Comparison of ENCODE assay signal across 18 mouse cellular contexts in genomic region chr16:66882597-66882996, GRCm38 (mm10).
DNase-seq lines count a peak whose midpoint lies in the region; ATAC-seq and TF ChIP-seq lines count a peak whose summit lies in the region.
"Had no signal": no experiment of that assay in that cellular context is flagged by ENCODE, and none has a peak within 500 bp of the region (broad histone marks: within the 10 kb centered on the region; RNA-seq: fewer than 3 reads in every experiment).

No protein-coding gene starts in this region.

- H3K9ac ChIP-seq in embryonic facial prominence, embryonic 11.5 days (replicated peaks; ENCODE audit: low read length), result no peak overlapping the region
- H3K9ac ChIP-seq in limb, embryonic 14.5 days (ENCODE audit: low read depth, low read length, severe bottlenecking), result no peak overlapping the region

- DNase-seq in embryonic facial prominence, embryonic 11.5 days (ENCODE audit: low spot score), result peak; percentile 47
- DNase-seq in embryonic facial prominence, embryonic 10.5 days (ENCODE audit: low spot score), result no peak
- DNase-seq in limb, embryonic 14.5 days (ENCODE audit: low spot score), result peak; percentile 7
- DNase-seq in limb, embryonic 10.5 days (ENCODE audit: low spot score), result no peak
- peak; percentile 13 for DNase-seq in Muller cell, postnatal 12 days (ENCODE audit: inconsistent ontology term)
- peak; percentile 8 for DNase-seq in retina, postnatal 1 day
- DNase-seq in right cerebral cortex, postnatal 4 days, result no peak
- DNase-seq: cerebellum, adult 11-12 months; gastrocnemius, postnatal 25 days; heart, postnatal 10 days; kidney, adult 9 months; liver; lung, postnatal 14 days; thymus, postnatal 36 days had no signal

- no peaks in the 10 kb centered on the region for H3K9me3 ChIP-seq in embryonic facial prominence, embryonic 11.5 days (replicated peaks; ENCODE audit: control insufficient read depth, low read length)
- H3K9me3 ChIP-seq in embryonic facial prominence, embryonic 10.5 days, result no peaks in the 10 kb centered on the region
- no peaks in the 10 kb centered on the region for H3K9me3 ChIP-seq in limb, embryonic 14.5 days (ENCODE audit: control insufficient read depth, low read length)
- no peaks in the 10 kb centered on the region for H3K9me3 ChIP-seq in limb, embryonic 10.5 days (replicated peaks)

- H3K27me3 ChIP-seq in embryonic facial prominence, embryonic 11.5 days (ENCODE audit: control insufficient read depth, insufficient read depth, low read length), result no peaks in the 10 kb centered on the region
- no peaks in the 10 kb centered on the region for H3K27me3 ChIP-seq in embryonic facial prominence, embryonic 10.5 days (replicated peaks; ENCODE audit: low read depth, poor library complexity, severe bottlenecking)
- H3K27me3 ChIP-seq in limb, embryonic 14.5 days (ENCODE audit: control insufficient read depth, insufficient read depth, low read length), result no peaks in the 10 kb centered on the region
- no peaks in the 10 kb centered on the region for H3K27me3 ChIP-seq in limb, embryonic 10.5 days (ENCODE audit: low read depth, poor library complexity, severe bottlenecking)

- H3K4me1 ChIP-seq in embryonic facial prominence, embryonic 11.5 days (ENCODE audit: control insufficient read depth, insufficient read depth, low read length), result no peaks in the 10 kb centered on the region
- no peaks in the 10 kb centered on the region for H3K4me1 ChIP-seq in embryonic facial prominence, embryonic 10.5 days
- no peaks in the 10 kb centered on the region for H3K4me1 ChIP-seq in limb, embryonic 14.5 days (ENCODE audit: control insufficient read depth, insufficient read depth, low read length)
- no peaks in the 10 kb centered on the region for H3K4me1 ChIP-seq in limb, embryonic 10.5 days

- no peaks in the 10 kb centered on the region for H3K36me3 ChIP-seq in embryonic facial prominence, embryonic 11.5 days (replicated peaks; ENCODE audit: control insufficient read depth, insufficient read depth, low read depth, low read length)
- H3K36me3 ChIP-seq in embryonic facial prominence, embryonic 10.5 days (replicated peaks), result no peaks in the 10 kb centered on the region
- no peaks in the 10 kb centered on the region for H3K36me3 ChIP-seq in limb, embryonic 14.5 days (ENCODE audit: control insufficient read depth, insufficient read depth, low read length)
- no peaks in the 10 kb centered on the region for H3K36me3 ChIP-seq in limb, embryonic 10.5 days
- H3K36me3 ChIP-seq: G1E had no signal

- H3K4me3 ChIP-seq in embryonic facial prominence, embryonic 11.5 days (ENCODE audit: low read depth, low read length), result no peak overlapping the region
- H3K4me3 ChIP-seq in embryonic facial prominence, embryonic 10.5 days, result no peak overlapping the region
- no peak overlapping the region for H3K4me3 ChIP-seq in limb, embryonic 14.5 days (replicated peaks; ENCODE audit: low read length)
- H3K4me3 ChIP-seq in limb, embryonic 10.5 days, result no peak overlapping the region
- H3K4me3 ChIP-seq: myocyte had no signal

- TF ChIP-seq POLR2A in limb, embryonic 14.5 days (IDR thresholded peaks at IDR 0.05; ENCODE audit: borderline replicate concordance, extremely low read depth, insufficient read depth, insufficient read length), result no peak

- 60% methylated on average over 3 of the region's 3 CpGs for WGBS in embryonic facial prominence, embryonic 11.5 days
- 74% methylated on average over 3 of the region's 3 CpGs for WGBS in embryonic facial prominence, embryonic 10.5 days
- 42% methylated on average over 3 of the region's 3 CpGs for WGBS in limb, embryonic 14.5 days
- 67% methylated on average over 3 of the region's 3 CpGs for WGBS in limb, embryonic 10.5 days

- no peak overlapping the region for H3K27ac ChIP-seq in embryonic facial prominence, embryonic 11.5 days (replicated peaks; ENCODE audit: low read depth, low read length)
- no peak overlapping the region for H3K27ac ChIP-seq in embryonic facial prominence, embryonic 10.5 days (replicated peaks)
- H3K27ac ChIP-seq in limb, embryonic 14.5 days (replicated peaks; ENCODE audit: low read depth, low read length), result no peak overlapping the region
- no peak overlapping the region for H3K27ac ChIP-seq in limb, embryonic 10.5 days

- ATAC-seq in embryonic facial prominence, embryonic 11.5 days (replicated peaks; ENCODE audit: insufficient number of reproducible peaks, low FRiP score, low TSS enrichment, low read depth), result no peak
- no peak for ATAC-seq in limb, embryonic 14.5 days (ENCODE audit: low FRiP score, low read depth)
- ATAC-seq: activated CD4-positive, CD25-positive, alpha-beta regulatory T cell, adult 4 months; hindbrain, embryonic 16.5 days had no signal

- H3K4me2 ChIP-seq in embryonic facial prominence, embryonic 11.5 days (ENCODE audit: low read depth, low read length), result no peak overlapping the region
- H3K4me2 ChIP-seq in limb, embryonic 14.5 days (replicated peaks; ENCODE audit: low read depth, low read length, severe bottlenecking), result no peak overlapping the region

Comparison
In these comparisons a context has a peak if more than half of its experiments do, and no peak if none do; other contexts are left out.
1. DNase-seq: peak in embryonic facial prominence, embryonic 11.5 days (single experiment), limb, embryonic 14.5 days (single experiment), Muller cell, postnatal 12 days (single experiment) and retina, postnatal 1 day (single experiment); none in embryonic facial prominence, embryonic 10.5 days (single experiment), limb, embryonic 10.5 days (single experiment) and right cerebral cortex, postnatal 4 days (single experiment).